Mouse (Mus musculus): ENCODE data around the gene Pdzrn3.

DNA sequence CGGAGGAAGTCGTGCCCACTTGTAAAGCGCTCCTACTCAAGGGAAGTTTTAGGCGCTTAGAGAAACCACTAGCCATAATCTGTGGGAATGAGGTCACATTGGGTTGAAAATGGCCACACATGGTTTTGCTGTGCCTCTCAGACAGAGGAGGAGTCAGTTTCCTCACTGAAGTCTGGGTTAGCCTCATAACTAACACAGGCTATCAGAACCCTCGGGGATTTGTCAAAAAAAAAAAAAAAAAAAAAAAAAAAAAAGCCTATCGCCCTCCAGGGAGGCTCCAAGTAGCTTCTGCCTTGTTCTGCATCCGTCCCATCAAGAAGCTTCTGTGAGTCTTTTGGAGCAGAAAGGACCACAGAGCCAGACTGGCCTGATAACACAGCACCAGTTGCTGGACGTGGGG is 80.7 kb downstream of the Pdzrn3 start:
- no peak for TF ChIP-seq CTCF (IDR thresholded peaks at IDR 0.05; ENCODE audit: low read depth, low read length)
- no peak for TF ChIP-seq TAL1 (conservative IDR thresholded peaks at IDR 0.05; ENCODE audit: low read depth, low read length)
- no peak for TF ChIP-seq GATA2 (IDR thresholded peaks at IDR 0.05; ENCODE audit: borderline replicate concordance, low read depth, low read length)
- no peak for TF ChIP-seq GATA1 (IDR thresholded peaks at IDR 0.05; ENCODE audit: borderline replicate concordance, low read length)
